ENCODE assay signal across 8 mouse cellular contexts in the genomic region with DNA sequence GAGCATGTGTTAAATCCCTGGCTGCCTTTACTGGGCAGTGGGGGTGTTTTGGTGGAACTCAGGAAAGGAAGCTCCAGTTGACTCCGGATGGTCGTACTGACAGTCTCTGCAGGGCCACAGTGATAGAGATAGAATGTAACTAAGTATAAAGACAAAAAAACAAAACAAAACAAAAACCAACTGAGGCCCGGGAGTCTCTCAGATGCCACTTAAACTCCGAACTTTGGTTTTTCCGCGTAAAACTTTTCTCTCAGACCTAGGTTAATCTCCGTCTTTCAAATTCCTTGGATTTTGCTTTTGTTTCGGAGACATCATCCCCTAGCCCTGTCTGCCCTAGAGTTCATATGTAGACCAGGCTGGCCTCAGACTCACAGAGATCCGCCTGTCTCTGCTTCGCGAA. TPM values are rescaled to one million over a fixed set of nuclear protein-coding genes. Genes with fewer than 3 reads are reported as not detected.
A peak's percentile ranks its signal among the peaks of the same experiment; 100 is the strongest.
DNase-seq lines count a peak whose midpoint lies in the region; ATAC-seq and TF ChIP-seq lines count a peak whose summit lies in the region.

No protein-coding gene starts in this region.

- H3K27ac ChIP-seq in spleen, adult 2 months (ENCODE audit: insufficient read depth, low read length): peak overlapping the region; percentile 91; the same call in 1 of the 2 replicates
- peak overlapping the region; percentile 100 for H3K27ac ChIP-seq in limb, embryonic 15.5 days
- peak overlapping the region; percentile 99 for H3K27ac ChIP-seq in stomach, embryonic 16.5 days (ENCODE audit: low read length)

- no peak for TF ChIP-seq POLR2A in spleen, adult 2 months (IDR thresholded peaks at IDR 0.05; ENCODE audit: low read depth, low read length)

- ATAC-seq in erythroblast, adult 5-6 weeks (replicated peaks; ENCODE audit: low FRiP score, poor library complexity, severe bottlenecking): no peak
- no peak for ATAC-seq in limb, embryonic 15.5 days (ENCODE audit: insufficient number of reproducible peaks, low FRiP score, low TSS enrichment, low read depth)
- no peak for ATAC-seq in stomach, embryonic 16.5 days (ENCODE audit: insufficient read depth, low FRiP score)

- no peak for DNase-seq in spleen, adult 2 months (ENCODE audit: low read depth in 1 of 2, low spot score in 2 of 2)
- DNase-seq in spleen, postnatal 10 days (ENCODE audit: low spot score in 2 of 2): no peak
- no peak for DNase-seq in urinary bladder, postnatal 14 days (ENCODE audit: low spot score)
- DNase-seq in layer of hippocampus, adult 11-12 months (ENCODE audit: low spot score): no peak

- no peaks in the 10 kb centered on the region for H3K9me3 ChIP-seq in erythroblast, embryonic 14.5 days (ENCODE audit: control insufficient read depth, low read length)
- no peaks in the 10 kb centered on the region for H3K9me3 ChIP-seq in limb, embryonic 15.5 days
- no peaks in the 10 kb centered on the region for H3K9me3 ChIP-seq in stomach, embryonic 16.5 days (replicated peaks; ENCODE audit: control insufficient read depth, low read length)

- 26% methylated on average over 11 of the region's 11 CpGs for WGBS in spleen, adult 2 months
- 11% methylated on average over 11 of the region's 11 CpGs for WGBS in limb, embryonic 15.5 days
- WGBS in stomach, embryonic 16.5 days: 13% methylated on average over 11 of the region's 11 CpGs

- peak overlapping the region; percentile 64 for H3K4me2 ChIP-seq in limb, embryonic 15.5 days
- H3K4me2 ChIP-seq in stomach, embryonic 16.5 days (ENCODE audit: low read depth, low read length): peak overlapping the region; percentile 73

- H3K4me1 ChIP-seq in erythroblast, embryonic 14.5 days (ENCODE audit: control insufficient read depth): peaks cover 87% of the 10 kb centered on the region
- H3K4me1 ChIP-seq in spleen, adult 2 months (ENCODE audit: control insufficient read depth, insufficient read depth, insufficient read length): peaks cover 16% of the 10 kb centered on the region; the same call in 1 of the 2 replicates
- peaks cover 83% of the 10 kb centered on the region for H3K4me1 ChIP-seq in limb, embryonic 15.5 days
- peaks cover 56% of the 10 kb centered on the region for H3K4me1 ChIP-seq in stomach, embryonic 16.5 days (ENCODE audit: control insufficient read depth, insufficient read depth, low read length)

- peaks cover 63% of the 10 kb centered on the region for H3K36me3 ChIP-seq in erythroblast, embryonic 14.5 days (ENCODE audit: control insufficient read depth)
- peaks cover 2% of the 10 kb centered on the region for H3K36me3 ChIP-seq in spleen, adult 2 months (ENCODE audit: control insufficient read depth, insufficient read depth, low read length)
- H3K36me3 ChIP-seq in limb, embryonic 15.5 days: peaks cover 21% of the 10 kb centered on the region
- H3K36me3 ChIP-seq in stomach, embryonic 16.5 days (ENCODE audit: control insufficient read depth, insufficient read depth, low read length): no peaks in the 10 kb centered on the region

- H3K27me3 ChIP-seq in erythroblast, embryonic 14.5 days (ENCODE audit: control insufficient read depth): peaks cover 9% of the 10 kb centered on the region
- no peaks in the 10 kb centered on the region for H3K27me3 ChIP-seq in spleen, adult 2 months (ENCODE audit: control insufficient read depth, insufficient read depth, low read length)
- H3K27me3 ChIP-seq in limb, embryonic 15.5 days: no peaks in the 10 kb centered on the region
- no peaks in the 10 kb centered on the region for H3K27me3 ChIP-seq in stomach, embryonic 16.5 days (ENCODE audit: control insufficient read depth, insufficient read depth, low read length)

- H3K9ac ChIP-seq in limb, embryonic 15.5 days: peak overlapping the region; percentile 95
- peak overlapping the region; percentile 87 for H3K9ac ChIP-seq in stomach, embryonic 16.5 days (ENCODE audit: low read length)

- no peak for TF ChIP-seq CTCF in spleen, adult 2 months (IDR thresholded peaks at IDR 0.05; ENCODE audit: extremely low read depth, insufficient read depth, insufficient read length, insufficient replicate concordance)

- peak overlapping the region; percentile 100 for H3K4me3 ChIP-seq in erythroblast, embryonic 14.5 days (replicated peaks)
- peak overlapping the region; percentile 76 for H3K4me3 ChIP-seq in spleen, adult 2 months (ENCODE audit: extremely low read depth, insufficient read depth, insufficient read length)
- peak overlapping the region; percentile 86 for H3K4me3 ChIP-seq in limb, embryonic 15.5 days
- H3K4me3 ChIP-seq in stomach, embryonic 16.5 days (replicated peaks; ENCODE audit: low read length): peak overlapping the region; percentile 85

RNA-seq across cellular contexts. Expression of a gene that starts 1.1 kb away (rescaled TPM):
- polyA plus RNA-seq in erythroblast, embryonic 14.5 days (2012): 189 and 215 TPM in 2 replicates
- 0.38 and 2.7 TPM in 2 replicates for total RNA-seq in erythroblast, adult 5-6 weeks (2015; ENCODE audit: low replicate concordance)
- 1.1 and 1.4 TPM in 2 replicates for total RNA-seq in erythroblast, adult 5-6 weeks (2017; ENCODE audit: low replicate concordance)
- 47.7 and 68.9 TPM in 2 replicates for polyA plus RNA-seq in spleen, adult 2 months (2012; rRNA removed)
- polyA plus RNA-seq in limb, embryonic 15.5 days (2015; fragmentation: Nextera tagmentation; extraction: Ambion mirVana): 179 and 208 TPM in 2 replicates
- polyA plus RNA-seq in stomach, embryonic 16.5 days (2015; fragmentation: Nextera tagmentation; extraction: Ambion mirVana): 142 and 155 TPM in 2 replicates
